Mouse (Mus musculus) common myeloid progenitor, adult 5-6 weeks (primary cell): ENCODE data around the gene Ccnk. TPM values are rescaled to one million over a fixed set of nuclear protein-coding genes. Genes with fewer than 3 reads are reported as not detected.
A peak's percentile ranks its signal among the peaks of the same experiment; 100 is the strongest.

Experiments used
- ATAC-seq: replicated peaks from 2 replicates; pipeline ENCODE4 v1.8.0; 2016; ENCODE audit warnings: low read depth, mild to moderate bottlenecking, moderate TSS enrichment, inconsistent platforms; ENCODE audit not compliant: poor library complexity, severe bottlenecking
- total RNA-seq: library from RNA; stranded (forward); fragments of 200-1000, 187-1606 nt; gene quantifications from 2 replicates; pipeline ENCODE4 v1.2.3, GENCODE M21; 2017

The Ccnk gene
- total RNA-seq, 1 experiment from 2014 or later, result 21.0 TPM

DNA sequence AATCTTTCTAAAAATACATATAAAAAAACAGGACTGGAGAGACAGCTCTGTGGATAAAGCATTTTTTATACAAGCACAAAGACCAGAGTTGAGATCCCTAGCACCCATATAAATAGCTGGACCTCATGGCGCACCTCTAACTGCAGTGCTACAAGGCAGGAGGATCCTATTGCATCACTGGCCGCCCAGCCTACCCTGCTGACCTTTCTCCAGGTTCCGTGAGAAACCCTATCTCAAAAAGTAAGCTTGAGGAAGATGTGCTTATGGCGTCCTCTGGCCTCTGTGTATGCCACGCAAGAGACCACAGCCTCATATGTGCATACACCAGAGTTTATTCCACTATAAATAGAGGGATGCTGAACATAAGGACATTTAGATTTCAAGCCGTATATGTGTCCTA, 2.3 kb downstream of the Ccnk start:
- no peak for ATAC-seq

DNA sequence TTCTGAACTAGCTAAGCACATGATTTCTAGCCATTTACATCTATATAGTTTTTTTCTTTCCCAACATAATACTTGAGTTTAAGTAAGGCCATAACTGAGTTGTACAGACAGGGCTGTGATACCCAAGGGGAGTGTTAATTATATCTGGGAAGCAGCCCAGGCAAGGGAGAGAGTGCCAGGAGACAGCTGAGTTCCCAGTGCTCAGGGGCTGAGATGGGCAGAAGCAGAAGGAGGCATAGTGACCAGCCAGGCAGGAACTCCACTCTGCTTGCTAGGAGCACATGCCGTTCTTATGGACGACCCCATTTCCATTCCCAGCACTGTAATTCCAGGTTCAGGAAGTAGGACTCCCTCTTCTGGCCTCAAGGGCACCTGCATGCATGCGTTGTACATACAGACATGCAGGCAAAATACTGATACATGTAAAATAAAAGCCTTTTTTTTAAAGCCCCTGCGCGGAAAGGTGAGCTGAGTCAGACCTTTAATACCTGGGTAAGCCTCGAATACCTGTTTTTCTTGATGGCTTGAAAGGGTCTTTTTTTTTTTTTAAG, 8.2 kb downstream of the Ccnk start:
- no peak for ATAC-seq

DNA sequence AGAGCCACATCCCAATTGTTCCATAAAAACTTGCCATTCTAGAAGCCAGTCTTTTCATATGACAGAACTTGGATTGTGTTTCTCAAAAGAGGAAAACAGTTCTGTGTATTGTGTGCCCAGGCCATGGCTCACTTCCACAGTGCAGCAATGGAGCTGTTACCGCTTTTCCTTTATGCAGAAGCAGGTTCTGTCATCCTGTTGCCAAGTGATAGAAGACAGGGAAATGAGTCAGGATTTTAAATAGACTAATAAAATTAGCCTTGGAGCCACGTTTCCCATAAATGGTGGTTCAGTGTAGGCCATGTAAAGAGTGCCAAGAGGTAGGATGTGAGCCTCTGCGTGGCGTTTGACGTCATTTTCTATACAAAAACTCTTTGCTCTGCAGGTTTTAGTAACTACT, 14.5 kb downstream of the Ccnk start:
- no peak for ATAC-seq

DNA sequence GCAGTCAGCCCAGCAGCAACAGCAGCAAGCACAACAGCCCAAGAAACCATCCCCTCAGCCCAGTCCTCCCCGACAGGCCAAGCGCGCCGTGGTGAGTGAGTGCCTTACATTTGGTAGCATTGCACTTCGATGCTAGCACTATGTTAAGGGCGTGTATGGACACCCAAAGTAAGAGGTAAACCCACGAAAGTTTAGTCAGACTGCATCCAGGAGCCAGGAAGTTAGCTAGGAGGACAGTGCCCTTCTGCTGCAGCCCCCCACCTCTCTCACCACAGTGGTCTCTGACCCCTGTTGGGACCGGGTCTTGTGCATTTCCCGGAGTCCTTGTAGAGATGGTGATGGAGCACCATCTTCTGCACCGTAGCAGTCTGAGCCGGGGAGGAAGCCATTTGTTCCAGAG, 16.4 kb downstream of the Ccnk start:
- no peak for ATAC-seq

DNA sequence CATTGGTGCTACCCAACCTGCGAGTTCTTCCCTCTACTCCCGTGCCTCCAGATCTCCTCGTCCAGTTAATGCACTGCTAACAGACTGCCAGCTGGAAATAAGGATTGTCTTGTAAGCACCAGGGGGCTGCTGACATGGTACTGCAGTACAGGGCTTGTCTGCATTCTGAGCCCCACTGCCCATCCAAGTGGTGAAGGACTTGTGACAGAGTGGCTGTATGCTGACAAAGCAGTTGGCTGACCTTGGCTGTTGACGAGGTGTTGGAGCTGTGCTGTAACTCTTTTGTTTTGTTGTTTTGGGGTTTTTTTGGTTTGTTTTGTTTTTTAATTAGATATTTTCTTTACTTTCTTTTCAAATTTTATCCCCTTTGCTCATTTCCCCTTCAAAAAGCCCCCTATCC, 19.1 kb downstream of the Ccnk start:
- no peak for ATAC-seq

DNA sequence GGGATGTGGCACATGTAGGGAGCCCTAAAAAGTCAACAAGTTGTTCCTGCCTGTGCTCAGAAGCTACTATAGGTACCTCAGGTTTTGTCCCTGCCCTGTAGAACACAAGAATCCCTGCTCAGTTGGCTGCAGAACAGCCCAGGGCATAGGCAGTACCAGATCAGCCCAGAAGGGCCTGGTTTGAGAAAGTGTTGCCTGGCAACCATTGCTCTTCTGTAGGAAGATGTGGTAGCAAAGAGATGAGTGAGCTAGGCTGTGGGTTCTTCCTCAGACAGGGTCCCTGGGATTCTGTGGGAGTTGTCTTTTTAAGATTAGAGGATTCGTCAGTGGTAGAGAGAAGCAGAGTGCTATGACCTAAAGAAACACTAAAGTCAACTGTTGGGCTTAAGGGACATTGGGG, 20.7 kb downstream of the Ccnk start:
- no peak for ATAC-seq

DNA sequence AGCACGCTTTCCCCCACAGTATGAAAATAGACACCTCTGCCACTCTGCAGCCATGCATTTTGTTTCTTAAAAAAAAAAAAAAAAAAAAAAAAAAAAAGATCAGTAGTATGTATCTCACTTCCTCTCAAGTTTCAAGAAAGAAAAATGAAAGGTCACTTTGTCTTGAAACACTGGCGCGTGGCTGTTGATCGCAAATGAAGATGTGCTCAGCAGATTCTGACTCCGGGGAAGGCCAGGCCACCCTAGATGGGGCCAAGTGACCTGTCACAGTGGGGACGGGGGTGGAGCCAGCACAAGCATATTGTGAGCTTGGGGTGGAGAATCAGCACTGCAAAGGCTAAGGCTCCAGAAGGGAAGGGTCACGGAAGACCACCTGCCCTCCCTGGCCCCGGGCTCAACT, 24.5 kb downstream of the Ccnk start:
- no peak for ATAC-seq

DNA sequence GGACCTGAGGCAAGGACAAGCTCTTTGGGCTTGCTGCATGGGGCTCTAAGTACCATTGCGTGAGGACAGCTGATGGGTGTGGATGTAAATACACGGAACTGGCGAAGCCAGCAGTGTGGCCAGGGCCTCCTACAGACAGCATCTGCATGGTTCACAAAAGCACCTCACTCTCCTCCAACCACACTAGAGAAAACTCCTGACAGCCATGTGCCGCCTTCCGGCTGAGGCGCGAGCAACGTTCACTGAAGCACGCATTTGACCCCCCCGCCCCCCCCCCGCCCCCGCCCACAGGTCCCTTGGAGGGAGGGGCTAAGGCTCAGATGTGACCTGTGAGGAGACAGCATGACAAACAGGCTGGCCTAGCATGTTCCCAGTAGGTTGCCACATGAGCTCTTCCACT, 25.6 kb downstream of the Ccnk start:
- no peak for ATAC-seq

DNA sequence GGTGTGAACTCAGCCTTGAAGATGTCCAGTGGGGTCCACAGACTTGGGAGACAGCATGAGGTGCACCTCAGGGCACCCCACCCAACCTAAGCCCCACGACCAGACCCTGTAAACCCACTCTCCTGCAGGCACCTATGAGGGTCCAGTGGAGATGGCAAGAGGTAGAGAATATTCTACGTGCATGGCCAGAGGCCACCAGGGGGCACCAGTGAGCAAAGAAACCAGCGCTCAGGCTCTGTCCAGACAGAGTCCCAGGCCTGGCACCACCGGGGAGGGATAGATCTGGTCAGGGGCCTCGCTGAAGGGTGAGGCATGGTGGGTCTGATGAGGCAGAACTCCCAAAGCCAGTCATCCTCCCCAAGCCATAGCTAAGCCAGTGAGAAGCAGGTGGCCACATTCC, 27.3 kb downstream of the Ccnk start:
- peak; percentile 67 for ATAC-seq

DNA sequence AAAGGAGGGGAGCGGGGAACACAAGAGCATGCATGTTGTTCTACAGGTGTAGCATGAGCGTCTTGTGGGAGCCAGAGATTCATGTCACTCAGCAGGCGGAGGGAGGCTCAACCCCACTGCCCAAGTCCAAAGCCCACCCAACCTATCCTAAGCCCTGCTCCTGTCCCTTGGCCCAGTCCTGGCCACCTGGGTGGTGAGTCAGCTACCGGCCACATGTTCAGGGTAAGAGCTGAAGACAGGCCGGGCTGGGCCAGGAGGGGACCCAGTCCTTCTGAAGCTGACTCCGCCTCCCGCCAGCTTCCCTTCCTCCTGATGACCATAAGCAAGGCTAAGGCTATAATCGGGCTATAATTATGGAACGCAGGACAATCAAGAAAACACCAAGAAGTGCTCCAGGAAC, 28.8 kb downstream of the Ccnk start:
- ATAC-seq, result no peak

DNA sequence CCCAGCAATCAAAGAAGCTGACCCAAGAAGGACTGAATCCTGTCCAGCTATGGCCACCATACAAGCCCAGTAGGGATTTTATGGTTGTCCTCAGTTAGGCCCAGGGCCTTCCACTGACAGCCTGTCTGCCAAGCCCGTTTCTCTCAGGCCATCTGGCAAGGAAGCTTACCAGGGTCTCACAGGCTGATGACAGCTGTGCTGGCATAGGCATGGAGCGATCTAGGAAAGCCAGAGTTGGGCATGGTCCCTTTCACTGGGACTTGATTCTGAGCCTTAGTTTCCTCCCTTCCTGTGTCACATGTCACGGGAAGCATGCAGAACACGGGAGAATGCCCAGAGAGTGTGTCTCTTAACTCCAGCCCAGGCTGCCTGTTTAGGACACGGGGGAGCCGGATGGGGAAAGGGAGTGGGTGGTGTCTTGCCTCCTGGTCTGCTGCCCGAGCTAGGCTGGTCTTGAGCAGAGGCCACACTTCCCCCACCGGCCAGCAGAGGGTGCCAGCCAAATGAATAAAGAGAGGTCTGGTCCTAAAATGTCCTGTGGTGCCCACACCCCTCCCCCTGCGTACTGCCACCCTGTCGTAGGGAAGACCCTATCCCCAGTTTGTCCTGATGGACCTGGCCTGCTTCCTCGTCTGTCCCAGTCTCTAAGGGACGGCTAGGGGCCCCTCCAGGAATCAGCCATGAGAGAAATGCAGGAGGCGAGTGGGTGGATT, 29.5 kb downstream of the Ccnk start:
- ATAC-seq, result peak; percentile 71

DNA sequence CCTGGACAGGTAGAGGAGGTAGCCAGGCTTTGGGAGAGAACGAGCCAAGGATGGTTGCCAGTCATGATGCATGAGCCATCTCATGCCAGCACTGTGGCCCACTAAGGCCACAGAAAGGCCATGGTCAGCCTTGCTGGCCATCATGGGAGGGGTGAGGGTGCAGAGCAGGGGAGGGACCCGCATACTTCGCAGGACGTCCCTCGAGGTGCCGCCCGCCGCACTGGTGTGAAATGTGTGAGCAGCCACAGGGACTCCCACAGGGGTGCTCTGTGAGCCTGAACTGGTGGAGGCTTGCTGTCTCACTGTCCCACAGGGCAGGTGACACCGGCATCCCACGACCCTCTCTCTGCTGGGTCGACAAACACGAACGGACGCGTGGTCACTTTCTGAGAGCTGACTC, 31.2 kb downstream of the Ccnk start:
- ATAC-seq, result no peak

DNA sequence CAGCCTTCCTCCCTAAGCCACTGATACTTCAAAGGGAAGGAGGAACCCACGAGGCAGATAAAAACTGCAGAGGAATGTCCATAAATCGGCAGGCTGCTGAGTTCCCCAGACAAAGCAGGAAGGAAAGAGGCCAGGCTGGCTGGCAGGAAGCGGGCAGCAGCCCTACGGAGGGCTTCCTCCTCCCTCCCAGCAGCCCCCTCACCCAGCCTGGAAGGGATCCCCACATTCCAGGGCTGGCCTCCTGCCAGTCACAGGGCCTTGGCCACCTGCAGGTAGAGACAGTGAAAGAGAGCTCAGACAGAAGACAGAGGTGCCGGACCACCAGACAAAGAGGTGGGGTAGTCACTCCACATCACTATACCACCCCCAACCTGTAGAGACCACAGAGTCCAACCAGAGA, 32.7 kb downstream of the Ccnk start:
- peak; percentile 31; the same call in 1 of the 2 replicates for ATAC-seq

DNA sequence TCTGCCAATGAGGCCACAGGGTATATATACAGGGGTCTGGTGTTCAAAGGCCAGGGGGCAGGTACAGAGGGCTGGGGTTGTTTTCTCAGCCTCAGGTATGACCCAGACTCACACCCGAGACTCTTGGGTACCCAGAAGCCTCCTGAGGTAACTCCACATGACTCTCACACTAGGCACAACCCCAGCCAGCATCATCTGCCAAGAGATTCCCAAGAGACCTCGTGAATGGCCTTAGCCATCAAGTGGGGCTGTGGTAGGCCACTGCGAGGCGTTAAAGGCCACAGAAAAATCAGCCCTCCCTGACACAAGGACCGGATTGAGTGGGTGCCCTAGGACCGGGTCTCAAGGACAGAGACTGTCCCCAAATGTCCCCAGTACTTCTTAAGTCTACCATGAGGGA, 33.1 kb downstream of the Ccnk start:
- no peak for ATAC-seq

DNA sequence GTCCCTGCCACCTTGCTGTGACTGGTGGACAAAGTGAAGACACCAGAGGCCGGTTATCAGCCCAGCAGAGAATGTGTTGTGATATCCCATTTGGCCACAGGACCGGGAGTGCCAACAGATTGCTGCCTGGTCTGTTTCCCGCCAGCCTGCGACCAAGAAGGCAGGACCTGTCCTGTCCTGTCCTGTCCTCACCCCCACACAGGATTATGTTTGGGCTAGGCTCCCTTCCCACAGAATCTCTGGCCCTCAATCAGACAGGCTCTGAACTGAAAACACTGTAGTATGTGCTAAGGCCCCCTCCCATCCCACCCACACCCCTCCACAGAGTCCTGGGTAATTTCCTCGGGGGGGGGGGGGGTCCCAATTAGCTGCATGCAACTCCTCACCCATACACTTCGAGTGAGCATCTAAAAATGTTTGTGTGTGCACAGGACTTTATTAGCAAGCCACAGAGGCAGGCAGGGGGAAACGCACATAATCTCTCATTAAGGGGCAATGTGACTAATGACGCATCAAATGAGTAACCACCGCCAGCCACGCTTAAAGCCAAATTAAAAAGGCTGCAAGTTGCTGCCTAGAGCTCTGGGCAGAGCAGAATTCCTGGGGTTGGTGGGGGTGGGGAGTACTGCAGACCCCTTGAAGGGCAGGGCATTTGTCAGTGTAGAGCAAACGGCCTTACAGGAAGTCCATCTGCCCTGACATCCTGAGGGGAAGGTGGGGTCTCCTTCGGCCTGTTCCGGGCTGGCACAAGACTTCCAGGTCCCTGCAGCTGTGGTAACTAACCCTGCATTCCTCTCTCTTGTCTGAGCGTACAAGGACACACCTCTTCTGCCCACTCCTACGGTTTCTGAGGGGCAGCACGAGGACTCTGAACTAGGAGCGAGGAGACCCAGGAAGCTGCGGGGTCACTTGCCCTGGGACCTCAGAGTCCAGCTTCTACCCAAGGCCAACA, 34.0 kb downstream of the Ccnk start:
- ATAC-seq, result no peak

DNA sequence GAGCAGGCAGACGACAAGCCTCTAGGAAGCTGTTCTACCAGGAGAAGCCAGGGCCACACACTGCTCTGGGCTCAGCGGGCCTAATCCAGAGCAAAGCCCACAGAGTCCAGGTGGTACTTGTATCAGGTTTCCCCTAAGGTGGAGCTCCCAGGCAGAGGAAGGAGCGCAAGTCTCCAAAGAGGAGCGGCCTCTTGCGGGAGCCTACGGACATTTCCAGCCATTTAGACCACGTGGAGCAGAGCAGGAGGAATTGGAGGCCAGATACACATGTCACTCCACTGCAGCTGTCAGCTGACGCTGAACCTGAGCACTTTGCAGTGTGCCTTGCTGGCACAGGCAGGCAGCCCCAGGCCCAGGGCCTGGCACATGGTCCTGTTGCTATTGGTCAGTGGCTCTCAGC, 35.7 kb downstream of the Ccnk start:
- no peak for ATAC-seq

DNA sequence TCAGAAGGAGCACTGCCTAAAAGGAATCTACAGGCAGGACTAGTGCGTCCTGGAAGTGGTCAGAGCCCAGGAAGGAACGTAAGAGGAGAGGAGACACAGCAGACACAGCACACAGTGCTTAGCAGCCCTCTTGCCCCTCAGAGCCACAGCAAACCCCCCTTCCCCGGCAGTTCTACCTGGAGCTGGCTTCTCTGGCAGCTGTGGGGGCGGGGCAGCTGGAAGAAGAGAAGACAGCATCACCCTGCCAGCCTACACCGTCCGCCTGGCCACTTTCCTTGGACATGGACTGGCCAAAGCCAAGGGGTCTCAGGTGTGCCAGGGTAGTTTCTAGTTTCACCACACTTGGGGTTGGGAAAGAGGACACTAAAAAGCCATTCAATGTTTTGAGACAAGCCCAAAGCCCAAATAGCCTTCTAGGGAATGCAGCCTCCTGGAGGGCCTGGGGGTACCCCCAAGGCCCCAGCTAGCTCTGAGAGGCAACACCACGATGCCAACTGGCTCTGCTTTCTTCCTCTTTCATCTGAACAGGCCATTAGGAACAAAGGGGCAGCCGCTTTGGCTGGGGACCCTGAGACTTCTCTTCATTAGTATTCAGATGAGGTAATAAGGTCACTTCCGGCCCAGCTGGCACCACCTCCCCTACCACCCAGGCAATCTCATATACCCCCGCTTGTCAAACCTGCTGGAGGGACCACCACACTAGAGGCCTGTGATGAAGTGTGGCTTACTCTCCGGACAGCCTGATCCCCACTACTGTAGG, 37.4 kb downstream of the Ccnk start:
- ATAC-seq, result no peak

DNA sequence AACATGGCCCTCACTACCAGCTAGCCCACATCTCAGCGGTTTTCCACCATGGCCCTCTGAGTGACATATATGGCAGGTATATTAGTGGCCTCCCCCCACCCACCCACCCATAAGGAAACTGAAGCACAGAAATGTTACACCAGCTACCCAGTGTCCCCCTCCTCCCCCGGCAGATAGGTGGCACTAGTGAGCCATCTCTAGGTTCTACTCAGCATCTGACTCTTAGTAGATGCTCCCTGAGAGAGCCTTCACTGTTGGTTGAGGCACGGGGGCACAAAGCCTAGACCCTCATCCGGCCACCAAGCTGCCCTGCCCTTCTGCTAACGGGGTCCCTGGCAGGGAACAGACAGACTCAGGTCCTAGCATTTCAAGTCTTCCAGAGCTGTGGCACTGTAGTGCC, 38.2 kb downstream of the Ccnk start:
- peak; percentile 63 for ATAC-seq

DNA sequence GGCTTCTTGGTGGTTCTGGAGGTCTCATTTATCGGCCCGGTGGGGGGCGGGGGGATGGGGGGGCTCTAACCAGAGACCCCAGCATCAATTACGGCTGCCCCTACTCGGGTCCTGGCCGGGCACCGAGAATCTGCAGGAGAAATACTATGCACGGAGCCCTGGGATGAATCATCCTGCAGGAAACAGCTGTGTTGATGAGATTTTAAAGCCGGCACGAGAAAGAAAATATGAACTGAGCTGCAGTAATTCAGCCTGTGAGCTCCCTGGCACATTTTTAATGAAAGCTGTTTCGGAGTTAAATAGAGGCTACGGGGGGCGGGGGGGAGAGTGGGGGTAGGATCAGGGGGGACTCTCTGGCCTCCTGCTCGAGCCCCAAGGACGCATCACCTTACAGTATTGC, 39.8 kb downstream of the Ccnk start:
- ATAC-seq, result no peak

DNA sequence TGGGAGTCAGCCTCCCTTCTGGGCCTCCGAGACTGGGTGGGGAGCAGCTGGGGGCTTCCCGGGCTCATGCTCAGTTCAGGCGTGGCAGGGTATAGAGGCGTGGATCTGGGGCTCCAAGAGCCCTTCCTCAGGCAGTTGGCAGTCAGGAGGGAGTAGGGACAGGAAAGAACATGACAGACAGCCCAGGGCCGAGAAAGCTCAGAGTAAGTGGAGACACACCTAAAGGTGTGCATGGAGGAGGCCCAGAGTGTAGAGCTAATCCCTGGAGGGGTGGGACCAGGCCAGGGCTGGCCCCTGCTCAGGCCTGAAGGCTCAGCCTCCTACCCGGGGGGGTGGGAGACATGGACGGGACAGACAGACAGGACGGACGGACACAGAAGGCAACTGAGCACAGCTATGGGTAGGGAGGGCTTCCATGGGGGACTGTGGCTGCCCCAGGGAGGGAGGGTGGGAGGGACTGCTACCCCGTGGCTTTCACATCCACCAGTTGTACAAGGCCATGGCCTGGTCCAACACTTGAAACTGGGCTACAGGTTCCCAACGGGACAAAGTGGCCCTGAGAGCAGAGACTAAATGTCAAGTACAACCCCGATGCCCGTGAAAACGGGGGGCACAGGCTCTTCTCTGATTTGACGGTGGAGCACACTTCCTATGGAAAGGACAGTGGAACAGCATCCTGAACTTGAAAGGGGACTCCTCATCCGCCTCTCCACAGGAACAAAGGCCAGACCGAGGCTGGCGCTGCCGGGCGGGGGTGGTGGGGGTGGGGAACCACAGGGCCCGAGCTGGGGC, 40.6 kb downstream of the Ccnk start:
- ATAC-seq, result no peak
